Mouse (Mus musculus): ENCODE results near the gene Cyp2c55. TPM values are rescaled to one million over a fixed set of nuclear protein-coding genes. Genes with fewer than 3 reads are reported as not detected.

Gene Cyp2c55
- polyA plus RNA-seq, 1 experiment from 2014 or later = not detected

- Histone ChIP-seq H3K27ac (no peak within 1 kb of the TSS), H3K9me3 (ENCODE audit: control insufficient read depth, low read length) (no peaks in the 10 kb centered on the region), H3K4me3 (replicated peaks; ENCODE audit: low read length) (no peak within 1 kb of the TSS), H3K36me3 (replicated peaks; ENCODE audit: control insufficient read depth, insufficient read depth) (no peaks in the 10 kb centered on the region), H3K9ac (no peak within 1 kb of the TSS), H3K27me3 (ENCODE audit: control insufficient read depth, insufficient read depth, low read length) (no peaks in the 10 kb centered on the region), H3K4me1 (replicated peaks; ENCODE audit: control insufficient read depth, insufficient read depth, low read length) (no peaks in the 10 kb centered on the region), H3K4me2 (replicated peaks) (no peak within 1 kb of the TSS)
- ATAC-seq (ENCODE audit: low FRiP score) (no peak), DNase-seq (ENCODE audit: low spot score) (no peak)
- WGBS = 72% methylated on average over 2 of the region's 2 CpGs
Measured at GRCm38 (mm10) chr19:39060719-39061118, 53.9 kb downstream of the Cyp2c55 start, which contains the start of gene Cyp2c65. Gene Cyp2c65 (plus strand): TSS chr19:39061015.

Small RNA genes lying within 50 kb of the gene (microRNA-seq; reads per million reads assigned to microRNA genes)
- not detected for gene Gm23800

Other genes with a start within 250 kb of the Cyp2c55 start
- gene Noc3l, start 187.8 kb upstream of the Cyp2c55 start, polyA plus RNA-seq (2014; fragmentation: Nextera tagmentation; extraction: Ambion mirVana) = 5.2 and 5.3 TPM in 2 replicates
- gene Tbc1d12, start 170.4 kb upstream of the Cyp2c55 start, polyA plus RNA-seq (2014; fragmentation: Nextera tagmentation; extraction: Ambion mirVana) = 8.8 and 9.5 TPM in 2 replicates
- 9.1 and 10.9 TPM in 2 replicates for gene Hells, start 76.1 kb upstream of the Cyp2c55 start, polyA plus RNA-seq (2014; fragmentation: Nextera tagmentation; extraction: Ambion mirVana)
- gene Cyp2c65, start 54.0 kb downstream of the Cyp2c55 start, polyA plus RNA-seq (2014; fragmentation: Nextera tagmentation; extraction: Ambion mirVana) = not detected in 2 replicates
- not detected in 2 replicates for gene Cyp2c66, start 106.9 kb downstream of the Cyp2c55 start, polyA plus RNA-seq (2014; fragmentation: Nextera tagmentation; extraction: Ambion mirVana)